Mouse (Mus musculus): Measurements from ENCODE around the gene Creb3l2. TPM values are rescaled to one million over a fixed set of nuclear protein-coding genes. Genes with fewer than 3 reads are reported as not detected.

Creb3l2 gene
- polyA plus RNA-seq, 1 experiment = 6.8 TPM

DNA sequence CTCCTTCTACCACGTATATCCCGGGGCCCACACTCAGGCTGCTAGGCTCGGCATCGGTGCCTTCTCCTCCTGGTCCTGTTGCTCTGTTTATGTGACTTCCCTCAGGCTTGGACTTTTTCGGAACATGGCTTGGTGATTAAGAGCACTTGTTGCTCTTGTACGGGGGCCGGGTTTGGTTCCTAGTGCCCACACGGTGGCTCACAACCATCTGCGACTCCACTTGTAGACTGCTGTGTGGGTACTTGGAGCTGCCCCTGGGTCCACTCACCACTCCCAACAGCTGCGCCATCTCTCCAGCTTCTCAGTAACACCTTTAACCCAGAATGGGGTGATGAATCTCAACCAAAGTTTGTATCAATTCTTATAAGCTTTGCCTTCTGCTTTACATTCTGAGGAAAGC is 27.4 kb downstream of the Creb3l2 start:
- WGBS = 94% methylated on average over 10 of the region's 10 CpGs
- Histone ChIP-seq H3K4me1 (ENCODE audit: control insufficient read depth, insufficient read depth, insufficient read length) (no peaks in the 10 kb centered on the region), H3K27ac (ENCODE audit: insufficient read depth, low read length) (no peak overlapping the region), H3K27me3 (ENCODE audit: control insufficient read depth, insufficient read depth, low read length) (no peaks in the 10 kb centered on the region), H3K36me3 (ENCODE audit: control insufficient read depth, insufficient read depth, low read length) (no peaks in the 10 kb centered on the region), H3K4me3 (ENCODE audit: extremely low read depth, insufficient read depth, insufficient read length) (no peak overlapping the region)
- TF ChIP-seq CTCF (IDR thresholded peaks at IDR 0.05; ENCODE audit: extremely low read depth, insufficient read depth, insufficient read length, insufficient replicate concordance) (no peak), POLR2A (IDR thresholded peaks at IDR 0.05; ENCODE audit: low read depth, low read length) (no peak)
- no peak for DNase-seq (ENCODE audit: low read depth in 1 of 2, low spot score in 2 of 2)

GRCm38 (mm10) chr6:37411696-37412095 is 30.2 kb downstream of the Creb3l2 start:
- TF ChIP-seq CTCF (IDR thresholded peaks at IDR 0.05; ENCODE audit: extremely low read depth, insufficient read depth, insufficient read length, insufficient replicate concordance) (no peak), POLR2A (IDR thresholded peaks at IDR 0.05; ENCODE audit: low read depth, low read length) (no peak)
- no peak for DNase-seq (ENCODE audit: low read depth in 1 of 2, low spot score in 2 of 2)
- 76% methylated on average over 3 of the region's 3 CpGs for WGBS
- Histone ChIP-seq H3K4me3 (ENCODE audit: extremely low read depth, insufficient read depth, insufficient read length) (no peak overlapping the region), H3K4me1 (ENCODE audit: control insufficient read depth, insufficient read depth, insufficient read length) (no peaks in the 10 kb centered on the region), H3K27ac (ENCODE audit: insufficient read depth, low read length) (no peak overlapping the region), H3K27me3 (ENCODE audit: control insufficient read depth, insufficient read depth, low read length) (no peaks in the 10 kb centered on the region), H3K36me3 (ENCODE audit: control insufficient read depth, insufficient read depth, low read length) (no peaks in the 10 kb centered on the region)

GRCm38 (mm10) chr6:37409829-37410228 is 32.1 kb downstream of the Creb3l2 start:
- no peak for DNase-seq (ENCODE audit: low read depth in 1 of 2, low spot score in 2 of 2)
- no peaks in the 10 kb centered on the region for H3K36me3 ChIP-seq (ENCODE audit: control insufficient read depth, insufficient read depth, low read length)
- no peak overlapping the region for H3K4me3 ChIP-seq (ENCODE audit: extremely low read depth, insufficient read depth, insufficient read length)
- TF ChIP-seq POLR2A (IDR thresholded peaks at IDR 0.05; ENCODE audit: low read depth, low read length) (no peak), CTCF (IDR thresholded peaks at IDR 0.05; ENCODE audit: extremely low read depth, insufficient read depth, insufficient read length, insufficient replicate concordance) (no peak)
- no peaks in the 10 kb centered on the region for H3K27me3 ChIP-seq (ENCODE audit: control insufficient read depth, insufficient read depth, low read length)
- 86% methylated on average over 2 of the region's 2 CpGs for WGBS
- no peak overlapping the region for H3K27ac ChIP-seq (ENCODE audit: insufficient read depth, low read length)
- H3K4me1 ChIP-seq (ENCODE audit: control insufficient read depth, insufficient read depth, insufficient read length) = no peaks in the 10 kb centered on the region

DNA sequence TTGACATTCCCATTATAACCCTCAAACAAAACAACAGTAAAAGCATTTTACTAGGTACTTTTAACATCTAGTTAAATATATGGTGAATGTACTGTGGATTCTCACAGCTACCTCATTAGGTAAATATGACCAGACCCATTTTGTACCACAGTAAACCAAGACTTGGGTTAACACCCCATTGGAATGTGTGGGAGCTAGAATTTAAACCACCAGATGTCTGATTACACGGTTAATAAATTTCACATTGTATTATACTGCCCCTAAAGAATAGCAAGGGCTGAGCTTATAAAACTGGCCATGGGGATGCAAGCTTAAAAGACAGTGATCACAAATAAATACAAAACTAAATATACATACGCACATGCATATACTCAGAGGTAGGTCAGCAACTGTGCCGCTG is 34.1 kb downstream of the Creb3l2 start:
- Histone ChIP-seq H3K27me3 (ENCODE audit: control insufficient read depth, insufficient read depth, low read length) (no peaks in the 10 kb centered on the region), H3K36me3 (ENCODE audit: control insufficient read depth, insufficient read depth, low read length) (no peaks in the 10 kb centered on the region), H3K4me3 (ENCODE audit: extremely low read depth, insufficient read depth, insufficient read length) (no peak overlapping the region), H3K27ac (ENCODE audit: insufficient read depth, low read length) (no peak overlapping the region), H3K4me1 (ENCODE audit: control insufficient read depth, insufficient read depth, insufficient read length) (no peaks in the 10 kb centered on the region)
- no peak for DNase-seq (ENCODE audit: low read depth in 1 of 2, low spot score in 2 of 2)
- TF ChIP-seq POLR2A (IDR thresholded peaks at IDR 0.05; ENCODE audit: low read depth, low read length) (no peak), CTCF (IDR thresholded peaks at IDR 0.05; ENCODE audit: extremely low read depth, insufficient read depth, insufficient read length, insufficient replicate concordance) (no peak)
- 98% methylated on average over 3 of the region's 3 CpGs for WGBS

- H3K27me3 ChIP-seq (ENCODE audit: control insufficient read depth, insufficient read depth, low read length) = no peaks in the 10 kb centered on the region
- H3K27ac ChIP-seq (ENCODE audit: insufficient read depth, low read length) = no peak overlapping the region
- H3K36me3 ChIP-seq (ENCODE audit: control insufficient read depth, insufficient read depth, low read length) = no peaks in the 10 kb centered on the region
- no peak for TF ChIP-seq CTCF (IDR thresholded peaks at IDR 0.05; ENCODE audit: extremely low read depth, insufficient read depth, insufficient read length, insufficient replicate concordance)
- no peak for TF ChIP-seq POLR2A (IDR thresholded peaks at IDR 0.05; ENCODE audit: low read depth, low read length)
- DNase-seq (ENCODE audit: low read depth in 1 of 2, low spot score in 2 of 2) = no peak
- 81% methylated on average over 6 of the region's 6 CpGs for WGBS
- H3K4me1 ChIP-seq (ENCODE audit: control insufficient read depth, insufficient read depth, insufficient read length) = no peaks in the 10 kb centered on the region
- H3K4me3 ChIP-seq (ENCODE audit: extremely low read depth, insufficient read depth, insufficient read length) = no peak overlapping the region
Observed at GRCm38 (mm10) chr6:37406903-37407302, 35.0 kb downstream of the Creb3l2 start.

GRCm38 (mm10) chr6:37406018-37406417 is 35.9 kb downstream of the Creb3l2 start:
- H3K27ac ChIP-seq (ENCODE audit: insufficient read depth, low read length) = no peak overlapping the region
- 96% methylated on average over 10 of the region's 10 CpGs for WGBS
- no peaks in the 10 kb centered on the region for H3K4me1 ChIP-seq (ENCODE audit: control insufficient read depth, insufficient read depth, insufficient read length)
- H3K4me3 ChIP-seq (ENCODE audit: extremely low read depth, insufficient read depth, insufficient read length) = no peak overlapping the region
- DNase-seq (ENCODE audit: low read depth in 1 of 2, low spot score in 2 of 2) = no peak
- no peaks in the 10 kb centered on the region for H3K36me3 ChIP-seq (ENCODE audit: control insufficient read depth, insufficient read depth, low read length)
- H3K27me3 ChIP-seq (ENCODE audit: control insufficient read depth, insufficient read depth, low read length) = no peaks in the 10 kb centered on the region
- TF ChIP-seq POLR2A (IDR thresholded peaks at IDR 0.05; ENCODE audit: low read depth, low read length) (no peak), CTCF (IDR thresholded peaks at IDR 0.05; ENCODE audit: extremely low read depth, insufficient read depth, insufficient read length, insufficient replicate concordance) (no peak)

DNA sequence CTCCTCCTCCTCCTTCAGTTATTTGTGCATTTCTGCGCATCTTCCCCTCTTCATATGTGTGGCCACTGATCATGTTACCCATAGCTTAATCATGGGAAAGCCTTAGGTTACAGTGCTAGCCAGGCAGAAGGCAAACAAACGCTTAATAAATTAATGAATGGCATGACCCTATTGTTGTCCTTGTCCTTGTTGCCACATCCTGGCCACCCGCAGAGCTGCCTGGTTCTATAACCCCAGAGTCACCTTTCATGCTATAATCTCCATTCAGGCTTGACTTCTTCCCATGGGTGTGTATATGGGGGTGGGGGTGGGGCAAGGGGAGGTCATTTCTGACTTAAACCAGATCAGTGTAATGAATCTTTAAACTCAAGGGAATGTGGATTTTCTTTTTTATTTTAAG is 37.6 kb downstream of the Creb3l2 start:
- Histone ChIP-seq H3K36me3 (ENCODE audit: control insufficient read depth, insufficient read depth, low read length) (no peaks in the 10 kb centered on the region), H3K27ac (ENCODE audit: insufficient read depth, low read length) (no peak overlapping the region), H3K4me1 (ENCODE audit: control insufficient read depth, insufficient read depth, insufficient read length) (no peaks in the 10 kb centered on the region), H3K4me3 (ENCODE audit: extremely low read depth, insufficient read depth, insufficient read length) (no peak overlapping the region), H3K27me3 (ENCODE audit: control insufficient read depth, insufficient read depth, low read length) (no peaks in the 10 kb centered on the region)
- WGBS = 88% methylated on average over 3 of the region's 3 CpGs
- DNase-seq (ENCODE audit: low read depth in 1 of 2, low spot score in 2 of 2) = no peak
- TF ChIP-seq CTCF (IDR thresholded peaks at IDR 0.05; ENCODE audit: extremely low read depth, insufficient read depth, insufficient read length, insufficient replicate concordance) (no peak), POLR2A (IDR thresholded peaks at IDR 0.05; ENCODE audit: low read depth, low read length) (no peak)
